Mouse (Mus musculus) liver, embryonic 14.5 days (tissue): Measurements from ENCODE around the gene Rnh1.

ENCODE experiments used
- CTCF ChIP-seq: IDR thresholded peaks from 2 replicates; pipeline ENCODE4 v1.5.1; 2016; ENCODE audit warnings: antibody characterized with exemption, low read depth, control low read depth
- EP300 ChIP-seq: IDR thresholded peaks from 2 replicates; pipeline ENCODE4 v1.6.1; 2016; ENCODE audit warnings: antibody characterized with exemption, low read depth

DNA sequence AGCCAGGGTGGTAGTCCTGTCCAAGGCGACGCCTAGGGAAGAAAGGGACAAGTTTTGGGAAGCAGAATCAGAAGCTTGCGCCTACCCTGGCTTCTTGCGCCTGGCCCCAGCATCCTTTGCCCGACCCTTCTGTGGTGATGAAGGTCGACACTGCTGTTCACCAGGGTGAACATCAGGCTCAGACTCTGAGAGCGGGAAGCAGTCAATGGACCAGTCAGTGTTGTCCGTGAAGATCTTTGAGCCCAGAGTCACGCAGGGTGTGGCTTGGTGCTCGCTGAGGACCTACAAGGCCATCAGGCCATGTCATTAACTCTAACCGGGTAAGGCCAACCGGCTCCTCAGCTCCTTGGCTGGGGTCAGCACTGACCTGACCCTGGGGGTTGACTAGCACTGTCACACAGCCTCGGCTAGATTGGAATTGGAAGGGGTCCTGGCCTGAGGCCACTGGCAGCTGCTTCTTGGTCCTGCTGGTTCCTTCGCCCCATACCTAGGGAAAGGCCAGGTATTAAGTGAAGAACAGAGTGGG, 38.0 kb upstream of the Rnh1 start:
- TF ChIP-seq CTCF (no peak), EP300 (no peak)
